In the genomic region with DNA sequence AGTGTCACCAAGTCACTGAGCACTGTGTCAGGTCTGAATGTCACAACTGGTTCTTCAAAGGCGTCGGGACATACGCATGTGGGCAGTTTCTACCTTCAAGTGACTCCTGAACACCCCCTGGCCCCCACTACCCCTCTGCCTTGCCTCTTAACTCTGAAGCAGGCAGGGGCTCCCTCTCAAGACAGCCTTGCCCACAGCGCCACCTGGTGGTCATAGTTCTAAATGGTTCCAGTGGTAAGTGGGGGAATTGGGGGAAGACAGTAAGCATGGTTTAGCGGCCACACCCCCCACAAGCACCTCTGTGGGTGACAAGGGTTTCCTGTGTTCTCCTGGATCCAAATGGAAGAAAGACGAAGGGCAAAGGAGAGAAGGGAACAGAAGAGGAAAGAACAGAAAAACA, we compare ENCODE assay signal across 8 mouse cellular contexts.
DNase-seq lines count a peak whose midpoint lies in the region; ATAC-seq and TF ChIP-seq lines count a peak whose summit lies in the region.

No protein-coding gene starts in this region.

- intact Hi-C loops in gastrocnemius, postnatal 14 days (cut with DNase I; ENCODE audit: low total_unique reads), result loop anchor here (5.0 kb wide), 3 partner anchors 412 to 472 kb away; no protein-coding TSS in a partner anchor
- intact Hi-C loops in left cerebral cortex, postnatal 14 days (cut with DNase I), result loop anchor here (2.0 to 5.0 kb wide), 4 partner anchors 127 to 479 kb away; partner anchors contain the start of gene Sulf2

- TF ChIP-seq CTCF in cortical plate, adult 2 months (IDR thresholded peaks at IDR 0.05; ENCODE audit: extremely low read depth, insufficient read depth, low read length), result peak; percentile 88

- no peak overlapping the region for H3K4me3 ChIP-seq in cortical plate, adult 2 months (ENCODE audit: insufficient read depth, low read length)

- ATAC-seq in activated CD4-positive, CD25-positive, alpha-beta regulatory T cell, adult 4 months, result peak; percentile 50
- peak; percentile 67 for ATAC-seq in inflammation-experienced regulatory T-cells, adult 6 months
- ATAC-seq in megakaryocyte progenitor cell, adult 5-6 weeks (replicated peaks; ENCODE audit: poor library complexity), result peak; percentile 86

- no peak overlapping the region for H3K27ac ChIP-seq in cortical plate, adult 2 months (ENCODE audit: insufficient read depth, low read length)

- H3K4me1 ChIP-seq in cortical plate, adult 2 months (ENCODE audit: control insufficient read depth, insufficient read depth, low read length), result no peaks in the 10 kb centered on the region

- peak; percentile 87 for DNase-seq in gastrocnemius, postnatal 14 days
- DNase-seq in left cerebral cortex, postnatal 14 days (ENCODE audit: low spot score in 2 of 2), result peak; percentile 80 to 90
- DNase-seq in right cerebral cortex, postnatal 14 days, result peak; percentile 94
- DNase-seq in urinary bladder, postnatal 14 days (ENCODE audit: low spot score), result peak; percentile 90

- no peak for TF ChIP-seq POLR2A in cortical plate, adult 2 months (IDR thresholded peaks at IDR 0.05; ENCODE audit: extremely low read depth, insufficient read depth, low read length)
